Mouse (Mus musculus): ENCODE measurements around the gene 1810049J17Rik. TPM values are rescaled to one million over a fixed set of nuclear protein-coding genes. Genes with fewer than 3 reads are reported as not detected.

Gene 1810049J17Rik
- polyA plus RNA-seq (2012; rRNA removed) = not detected in 2 replicates
- polyA plus RNA-seq (2014; fragmentation: Nextera tagmentation; extraction: Ambion mirVana) = 2.3 and 3.1 TPM in 2 replicates

GRCm38 (mm10) chr15:12321788-12322621, at the start of gene 1810049J17Rik:
Gene 1810049J17Rik (minus strand): TSS chr15:12321899.
- H3K4me2 ChIP-seq (ENCODE audit: low read depth) = peak within 1 kb of the TSS; percentile 75
- H3K36me3 ChIP-seq (replicated peaks; ENCODE audit: control insufficient read depth, insufficient read depth, low read depth) = no peaks in the 10 kb centered on the region
- peak within 1 kb of the TSS; percentile 76 to 99 for H3K4me3 ChIP-seq (ENCODE audit: insufficient read depth in 1 of 2, low read depth in 2 of 2, low read length in 2 of 2)
- TF ChIP-seq CTCF (IDR thresholded peaks at IDR 0.05; ENCODE audit: low read depth) (no peak), EP300 (IDR thresholded peaks at IDR 0.05; ENCODE audit: low read depth) (no peak)
- ATAC-seq (ENCODE audit: insufficient read depth) (peak; percentile 49), DNase-seq (ENCODE audit: low read depth in 3 of 3, low spot score in 3 of 3) (no peak)
- H3K27ac ChIP-seq = peak within 1 kb of the TSS; percentile 73
- H3K9me3 ChIP-seq (ENCODE audit: control insufficient read depth, low read length) = no peaks in the 10 kb centered on the region
- H3K27me3 ChIP-seq (ENCODE audit: control insufficient read depth, insufficient read depth, low read length) = no peaks in the 10 kb centered on the region
- under 1% methylated on average over 58 of the region's 70 CpGs for WGBS (ENCODE audit: insufficient replicate concordance)
- peaks cover 10 to 20% of the 10 kb centered on the region in 2 experiments for H3K4me1 ChIP-seq (replicated peaks; ENCODE audit: control insufficient read depth in 2 of 2, insufficient read depth in 2 of 2, low read length in 1 of 2)
- peak within 1 kb of the TSS; percentile 82 for H3K9ac ChIP-seq (replicated peaks)

- TF ChIP-seq CTCF (IDR thresholded peaks at IDR 0.05; ENCODE audit: low read depth) (peak; percentile 86), EP300 (IDR thresholded peaks at IDR 0.05; ENCODE audit: low read depth) (no peak)
- 4% methylated on average over 8 of the region's 8 CpGs for WGBS (ENCODE audit: insufficient replicate concordance)
- peaks cover 18 to 21% of the 10 kb centered on the region in 2 experiments for H3K4me1 ChIP-seq (replicated peaks; ENCODE audit: control insufficient read depth in 2 of 2, insufficient read depth in 2 of 2, low read length in 1 of 2)
- no peak overlapping the region for H3K4me2 ChIP-seq (ENCODE audit: low read depth)
- H3K4me3 ChIP-seq (ENCODE audit: insufficient read depth in 1 of 2, low read depth in 2 of 2, low read length in 2 of 2) = no peak overlapping the region
- no peaks in the 10 kb centered on the region for H3K9me3 ChIP-seq (ENCODE audit: control insufficient read depth, low read length)
- H3K27ac ChIP-seq = no peak overlapping the region
- DNase-seq (ENCODE audit: low read depth in 3 of 3, low spot score in 3 of 3) (peak; percentile 41 to 62 (median 51)), ATAC-seq (ENCODE audit: insufficient read depth) (no peak)
- H3K9ac ChIP-seq (replicated peaks) = no peak overlapping the region
- H3K27me3 ChIP-seq (ENCODE audit: control insufficient read depth, insufficient read depth, low read length) = no peaks in the 10 kb centered on the region
- no peaks in the 10 kb centered on the region for H3K36me3 ChIP-seq (replicated peaks; ENCODE audit: control insufficient read depth, insufficient read depth, low read depth)
These were observed 49.5 kb upstream of the 1810049J17Rik start for GRCm38 (mm10) chr15:12371183-12371582.

GRCm38 (mm10) chr15:12370096-12370495, 48.4 kb upstream of the 1810049J17Rik start:
- TF ChIP-seq EP300 (IDR thresholded peaks at IDR 0.05; ENCODE audit: low read depth) (no peak), CTCF (IDR thresholded peaks at IDR 0.05; ENCODE audit: low read depth) (no peak)
- DNase-seq (ENCODE audit: low read depth in 3 of 3, low spot score in 3 of 3) (no peak), ATAC-seq (ENCODE audit: insufficient read depth) (no peak)
- Histone ChIP-seq H3K9me3 (ENCODE audit: control insufficient read depth, low read length) (no peaks in the 10 kb centered on the region), H3K4me2 (ENCODE audit: low read depth) (no peak overlapping the region), H3K36me3 (replicated peaks; ENCODE audit: control insufficient read depth, insufficient read depth, low read depth) (no peaks in the 10 kb centered on the region), H3K27me3 (ENCODE audit: control insufficient read depth, insufficient read depth, low read length) (no peaks in the 10 kb centered on the region), H3K4me1 (replicated peaks; ENCODE audit: control insufficient read depth in 2 of 2, insufficient read depth in 2 of 2, low read length in 1 of 2) (peaks cover 20 to 29% of the 10 kb centered on the region in 2 experiments), H3K9ac (replicated peaks) (no peak overlapping the region), H3K27ac (no peak overlapping the region), H3K4me3 (ENCODE audit: insufficient read depth in 1 of 2, low read depth in 2 of 2, low read length in 2 of 2) (no peak overlapping the region)
- 85% methylated on average over 3 of the region's 3 CpGs for WGBS (ENCODE audit: insufficient replicate concordance)

GRCm38 (mm10) chr15:12368850-12369249, 47.2 kb upstream of the 1810049J17Rik start:
- no peak overlapping the region for H3K4me3 ChIP-seq (ENCODE audit: insufficient read depth in 1 of 2, low read depth in 2 of 2, low read length in 2 of 2)
- TF ChIP-seq EP300 (IDR thresholded peaks at IDR 0.05; ENCODE audit: low read depth) (no peak), CTCF (IDR thresholded peaks at IDR 0.05; ENCODE audit: low read depth) (0 out of 2 replicates have a peak, but pooled peaks have one; percentile 4)

GRCm38 (mm10) chr15:12368357-12368756, 46.7 kb upstream of the 1810049J17Rik start:
- H3K9me3 ChIP-seq (ENCODE audit: control insufficient read depth, low read length) = no peaks in the 10 kb centered on the region
- no peak for TF ChIP-seq CTCF (IDR thresholded peaks at IDR 0.05; ENCODE audit: low read depth)
- no peak for TF ChIP-seq EP300 (IDR thresholded peaks at IDR 0.05; ENCODE audit: low read depth)
- H3K4me1 ChIP-seq (replicated peaks; ENCODE audit: control insufficient read depth in 2 of 2, insufficient read depth in 2 of 2, low read length in 1 of 2) = peaks cover 20 to 29% of the 10 kb centered on the region in 2 experiments
- no peaks in the 10 kb centered on the region for H3K36me3 ChIP-seq (replicated peaks; ENCODE audit: control insufficient read depth, insufficient read depth, low read depth)
- DNase-seq (ENCODE audit: low read depth in 3 of 3, low spot score in 3 of 3) (no peak), ATAC-seq (ENCODE audit: insufficient read depth) (no peak)
- H3K9ac ChIP-seq (replicated peaks) = no peak overlapping the region; the same call in 1 of the 2 replicates
- peak overlapping the region; percentile 49; the same call in 1 of the 2 replicates for H3K27ac ChIP-seq
- no peak overlapping the region for H3K4me3 ChIP-seq (ENCODE audit: insufficient read depth in 1 of 2, low read depth in 2 of 2, low read length in 2 of 2)
- H3K4me2 ChIP-seq (ENCODE audit: low read depth) = peak overlapping the region; percentile 61
- WGBS (ENCODE audit: insufficient replicate concordance) = 75% methylated on average over 11 of the region's 11 CpGs
- H3K27me3 ChIP-seq (ENCODE audit: control insufficient read depth, insufficient read depth, low read length) = no peaks in the 10 kb centered on the region

More at GRCm38 (mm10) chr15:12368850-12369249, 47.2 kb upstream of the 1810049J17Rik start:
- WGBS (ENCODE audit: insufficient replicate concordance) = 55% methylated on average over 4 of the region's 4 CpGs
- Histone ChIP-seq H3K4me2 (ENCODE audit: low read depth) (no peak overlapping the region), H3K9me3 (ENCODE audit: control insufficient read depth, low read length) (no peaks in the 10 kb centered on the region), H3K4me1 (replicated peaks; ENCODE audit: control insufficient read depth in 2 of 2, insufficient read depth in 2 of 2, low read length in 1 of 2) (peaks cover 20 to 29% of the 10 kb centered on the region in 2 experiments), H3K9ac (replicated peaks) (no peak overlapping the region), H3K36me3 (replicated peaks; ENCODE audit: control insufficient read depth, insufficient read depth, low read depth) (no peaks in the 10 kb centered on the region), H3K27me3 (ENCODE audit: control insufficient read depth, insufficient read depth, low read length) (no peaks in the 10 kb centered on the region), H3K27ac (no peak overlapping the region)
- DNase-seq (ENCODE audit: low read depth in 3 of 3, low spot score in 3 of 3) (no peak), ATAC-seq (ENCODE audit: insufficient read depth) (no peak)
